Mouse (Mus musculus) liver, embryonic 13.5 days (tissue): ENCODE data around the gene Cemip. TPM values are rescaled to one million over a fixed set of nuclear protein-coding genes. Genes with fewer than 3 reads are reported as not detected.

ENCODE experiments used
- ATAC-seq: fragments of 200-750 bp; cut with Nextera tagmentation; 2 replicates; pipeline ENCODE4 v1.8.0; 2017; ENCODE audit warnings: low read depth, mild to moderate bottlenecking, moderate number of reproducible peaks, moderate library complexity
- DNase-seq: peaks from one replicate; pipeline ENCODE4 v3.0.0; 2022
- H3K27ac ChIP-seq: fragments of 300-500 bp; sonication (generic); 2 replicates; pipeline ENCODE4 v1.5.1; 2015; ENCODE audit warnings: moderate library complexity, mild to moderate bottlenecking, inconsistent platforms
- H3K27me3 ChIP-seq: fragments of 300-500 bp; sonication (generic); 2 replicates; pipeline ENCODE4 v1.6.1; 2015; ENCODE audit warnings: mild to moderate bottlenecking, inconsistent platforms
- H3K36me3 ChIP-seq: fragments of 300-500 bp; sonication (generic); 2 replicates; pipeline ENCODE4 v1.6.1; 2015; ENCODE audit warnings: mild to moderate bottlenecking, inconsistent platforms
- H3K4me1 ChIP-seq: fragments of 300-500 bp; sonication (generic); replicated peaks from 2 replicates; pipeline ENCODE4 v1.6.1; 2015; ENCODE audit warnings: inconsistent platforms
- H3K4me2 ChIP-seq: fragments of 300-500 bp; sonication (generic); 2 replicates; pipeline ENCODE4 v1.6.1; 2015; ENCODE audit warnings: inconsistent platforms, mild to moderate bottlenecking, moderate library complexity
- H3K4me3 ChIP-seq: fragments of 300-500 bp; sonication (generic); replicated peaks from 2 replicates; pipeline ENCODE4 v1.5.1; 2015; ENCODE audit warnings: mild to moderate bottlenecking, inconsistent platforms
- H3K9ac ChIP-seq: fragments of 300-500 bp; sonication (generic); 2 replicates; pipeline ENCODE4 v1.6.1; 2015; ENCODE audit warnings: mild to moderate bottlenecking, inconsistent platforms
- H3K9me3 ChIP-seq: fragments of 300-500 bp; sonication (generic); replicated peaks from 2 replicates; pipeline ENCODE4 v1.6.1; 2016; ENCODE audit warnings: inconsistent platforms
- WGBS: fragments of 180-500 bp; shearing (Covaris S2); methylation state at CpG from one replicate; pipeline ENCODE4 v1.1.7; 2015; ENCODE audit not compliant: insufficient replicate concordance; 5-methylcytosine and 5-hydroxymethylcytosine counted together
- polyA plus RNA-seq: library from polyadenylated mRNA; unstranded; fragments of >200 nt; fragmentation: Nextera tagmentation; extraction: Ambion mirVana; gene quantifications from 2 replicates; pipeline ENCODE4 v1.2.1, GENCODE M21; 2015

The Cemip gene
- polyA plus RNA-seq, 1 experiment from 2014 or later, result 0.02 TPM

- no peak for DNase-seq
- Histone ChIP-seq H3K27ac (no peak overlapping the region), H3K27me3 (no peaks in the 10 kb centered on the region), H3K4me1 (peaks cover 39% of the 10 kb centered on the region), H3K9ac (no peak overlapping the region), H3K4me3 (no peak overlapping the region), H3K4me2 (no peak overlapping the region), H3K9me3 (no peaks in the 10 kb centered on the region), H3K36me3 (peaks cover 18% of the 10 kb centered on the region)
- no peak for ATAC-seq
- 78% methylated on average over 7 of the region's 7 CpGs for WGBS
Observed at GRCm38 (mm10) chr7:84116621-84117542, 30.6 kb upstream of the Cemip start.

DNA sequence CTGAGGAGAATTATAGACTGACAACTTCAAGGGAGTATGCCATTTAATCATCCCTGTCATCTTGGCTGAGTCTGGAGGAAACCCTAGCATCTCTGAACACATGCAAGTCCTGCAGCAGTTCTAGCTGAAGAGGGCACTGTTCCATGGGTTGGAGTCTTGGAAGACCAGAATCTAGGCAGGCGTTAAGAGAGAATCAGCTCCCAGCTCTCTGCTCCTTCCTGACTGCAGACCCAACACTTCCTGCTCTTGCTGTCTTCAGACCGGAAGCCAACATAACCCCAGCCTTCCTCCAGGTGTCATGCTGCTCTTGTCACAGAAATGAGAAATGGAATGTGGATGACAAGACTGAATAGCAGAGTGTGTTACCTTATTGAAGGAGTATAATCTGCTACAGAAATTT lies 29.1 kb upstream of the Cemip start:
- DNase-seq (no peak), ATAC-seq (no peak)
- Histone ChIP-seq H3K4me1 (peaks cover 27% of the 10 kb centered on the region), H3K36me3 (peaks cover 22% of the 10 kb centered on the region), H3K9ac (no peak overlapping the region), H3K27me3 (no peaks in the 10 kb centered on the region), H3K27ac (no peak overlapping the region), H3K4me3 (no peak overlapping the region), H3K9me3 (no peaks in the 10 kb centered on the region), H3K4me2 (no peak overlapping the region)
- WGBS, result 47% methylated on average over 2 of the region's 2 CpGs

- no peak overlapping the region for H3K27ac ChIP-seq
- DNase-seq (no peak), ATAC-seq (no peak)
- H3K4me3 ChIP-seq, result no peak overlapping the region
- H3K4me2 ChIP-seq, result no peak overlapping the region
- WGBS, result 70% methylated on average over 3 of the region's 3 CpGs
- no peak overlapping the region for H3K9ac ChIP-seq
- no peaks in the 10 kb centered on the region for H3K9me3 ChIP-seq
- peaks cover 21% of the 10 kb centered on the region for H3K4me1 ChIP-seq
- H3K27me3 ChIP-seq, result no peaks in the 10 kb centered on the region
- H3K36me3 ChIP-seq, result peaks cover 27% of the 10 kb centered on the region
Observed at GRCm38 (mm10) chr7:84114775-84115174, 28.5 kb upstream of the Cemip start.

DNA sequence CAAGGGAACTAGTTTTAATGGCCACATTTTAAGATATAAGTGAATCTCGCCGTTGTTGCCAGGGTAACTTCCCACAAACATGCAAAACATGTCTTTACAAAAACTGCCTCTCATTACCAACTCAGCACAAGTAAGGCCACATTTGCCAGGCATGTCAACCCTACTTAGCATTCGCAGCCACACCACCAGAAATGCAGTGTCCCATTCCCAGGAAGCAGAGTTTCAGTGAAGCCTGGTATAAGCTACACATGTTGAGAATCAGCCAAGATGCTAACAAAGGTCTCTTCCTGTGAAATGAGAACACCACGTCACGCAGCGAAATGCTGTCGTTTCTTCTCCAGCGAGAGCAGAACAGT lies 26.7 kb upstream of the Cemip start:
- H3K4me2 ChIP-seq, result no peak overlapping the region

DNA sequence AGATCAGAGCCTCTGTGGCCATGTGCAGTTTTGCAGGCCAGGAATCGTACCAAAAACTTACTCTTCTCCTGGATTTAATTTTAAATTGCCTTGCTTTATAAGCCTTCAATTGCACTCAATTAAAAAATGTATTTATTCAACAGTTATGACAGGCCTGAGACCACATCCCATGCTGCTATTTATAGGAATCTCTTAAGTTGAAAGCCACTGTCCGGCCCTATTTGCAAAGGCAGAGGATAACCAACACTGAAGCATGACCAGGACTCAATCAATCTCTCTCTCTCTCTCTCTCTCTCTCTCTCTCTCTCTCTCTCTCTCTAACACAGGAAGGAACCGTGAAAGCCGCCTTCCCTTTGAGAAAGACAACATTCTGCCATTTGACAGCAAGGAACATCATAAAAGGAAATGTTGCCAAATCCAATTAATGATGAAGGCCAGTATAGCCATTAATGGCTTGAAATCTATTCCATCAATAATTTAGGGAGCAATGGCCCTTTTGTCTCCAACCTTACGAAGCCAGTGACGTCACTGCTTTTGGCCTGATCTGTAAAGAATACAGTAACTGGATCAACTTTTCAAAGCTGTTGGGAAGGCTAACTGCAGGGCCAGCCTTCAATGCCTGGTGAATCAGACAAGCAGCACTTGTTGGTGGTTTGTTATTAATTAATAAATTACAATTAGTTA lies 26.2 kb upstream of the Cemip start:
- WGBS, result 72% methylated on average over 6 of the region's 6 CpGs
- peaks cover 33% of the 10 kb centered on the region for H3K36me3 ChIP-seq

More for the DNA sequence above, 26.7 kb upstream of the Cemip start:
- Histone ChIP-seq H3K9ac (no peak overlapping the region), H3K4me1 (0 out of 2 replicates have a peak, but pooled peaks cover 6% of the 10 kb centered on the region), H3K9me3 (no peaks in the 10 kb centered on the region), H3K27ac (no peak overlapping the region), H3K27me3 (no peaks in the 10 kb centered on the region), H3K4me3 (no peak overlapping the region), H3K36me3 (peaks cover 33% of the 10 kb centered on the region)
- DNase-seq (no peak), ATAC-seq (no peak)
- WGBS, result 85% methylated on average over 8 of the region's 8 CpGs

GRCm38 (mm10) chr7:84111716-84112350 lies 25.5 kb upstream of the Cemip start:
- no peak overlapping the region for H3K4me2 ChIP-seq
- DNase-seq (no peak), ATAC-seq (no peak)
- WGBS, result 69% methylated on average over 10 of the region's 10 CpGs
- H3K9me3 ChIP-seq, result no peaks in the 10 kb centered on the region
- no peak overlapping the region for H3K27ac ChIP-seq
- no peaks in the 10 kb centered on the region for H3K27me3 ChIP-seq
- H3K4me1 ChIP-seq, result 0 out of 2 replicates have a peak, but pooled peaks cover 6% of the 10 kb centered on the region
- H3K4me3 ChIP-seq, result no peak overlapping the region
- peaks cover 33% of the 10 kb centered on the region for H3K36me3 ChIP-seq
- H3K9ac ChIP-seq, result no peak overlapping the region

More for the DNA sequence above, 26.2 kb upstream of the Cemip start:
- DNase-seq (no peak), ATAC-seq (no peak)
- Histone ChIP-seq H3K27me3 (no peaks in the 10 kb centered on the region), H3K9me3 (no peaks in the 10 kb centered on the region), H3K27ac (no peak overlapping the region), H3K9ac (no peak overlapping the region), H3K4me3 (no peak overlapping the region), H3K4me2 (no peak overlapping the region), H3K4me1 (0 out of 2 replicates have a peak, but pooled peaks cover 6% of the 10 kb centered on the region)

- no peak overlapping the region for H3K27ac ChIP-seq
- H3K9ac ChIP-seq, result no peak overlapping the region
- 85% methylated on average over 1 of the region's 1 CpGs for WGBS
- no peaks in the 10 kb centered on the region for H3K9me3 ChIP-seq
- H3K27me3 ChIP-seq, result no peaks in the 10 kb centered on the region
- peaks cover 15% of the 10 kb centered on the region for H3K36me3 ChIP-seq
- H3K4me1 ChIP-seq, result 0 out of 2 replicates have a peak, but pooled peaks cover 3% of the 10 kb centered on the region
- H3K4me2 ChIP-seq, result no peak overlapping the region
- ATAC-seq (no peak), DNase-seq (no peak)
- H3K4me3 ChIP-seq, result no peak overlapping the region
Observed at GRCm38 (mm10) chr7:84106942-84107341, 20.6 kb upstream of the Cemip start.

- no peaks in the 10 kb centered on the region for H3K27me3 ChIP-seq
- H3K36me3 ChIP-seq, result no peaks in the 10 kb centered on the region
- no peaks in the 10 kb centered on the region for H3K4me1 ChIP-seq
- H3K27ac ChIP-seq, result no peak overlapping the region
- H3K4me2 ChIP-seq, result no peak overlapping the region
- ATAC-seq, result no peak
- no peak overlapping the region for H3K4me3 ChIP-seq
- no peak overlapping the region for H3K9ac ChIP-seq
- DNase-seq, result no peak
- 80% methylated on average over 1 of the region's 1 CpGs for WGBS
- no peaks in the 10 kb centered on the region for H3K9me3 ChIP-seq
Observed at GRCm38 (mm10) chr7:84102589-84102988, 16.3 kb upstream of the Cemip start.

DNA sequence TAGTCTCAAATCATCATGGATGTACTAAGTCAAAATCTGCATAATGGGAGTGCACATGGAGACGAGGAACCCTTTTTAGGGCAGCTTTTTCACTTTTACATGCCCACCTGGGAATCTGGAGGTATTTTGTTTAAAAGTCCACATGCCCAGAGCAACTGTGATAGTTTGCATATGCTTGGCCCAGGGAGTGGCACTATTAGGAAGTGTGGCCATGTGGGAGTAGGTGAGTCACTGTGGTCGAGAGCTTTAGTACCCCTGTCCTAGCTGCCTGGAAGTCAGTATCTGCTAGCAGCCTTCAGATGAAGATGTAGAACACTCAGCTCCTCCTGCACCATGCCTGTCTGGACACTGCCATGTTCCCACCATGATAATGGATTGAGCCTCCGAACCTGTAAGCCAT lies 14.4 kb upstream of the Cemip start:
- Histone ChIP-seq H3K4me1 (no peaks in the 10 kb centered on the region), H3K9me3 (no peaks in the 10 kb centered on the region), H3K27me3 (no peaks in the 10 kb centered on the region), H3K9ac (no peak overlapping the region), H3K4me2 (no peak overlapping the region), H3K4me3 (no peak overlapping the region), H3K27ac (no peak overlapping the region), H3K36me3 (no peaks in the 10 kb centered on the region)
- no peak for DNase-seq
- ATAC-seq, result no peak
- WGBS, result 53% methylated on average over 3 of the region's 3 CpGs

DNA sequence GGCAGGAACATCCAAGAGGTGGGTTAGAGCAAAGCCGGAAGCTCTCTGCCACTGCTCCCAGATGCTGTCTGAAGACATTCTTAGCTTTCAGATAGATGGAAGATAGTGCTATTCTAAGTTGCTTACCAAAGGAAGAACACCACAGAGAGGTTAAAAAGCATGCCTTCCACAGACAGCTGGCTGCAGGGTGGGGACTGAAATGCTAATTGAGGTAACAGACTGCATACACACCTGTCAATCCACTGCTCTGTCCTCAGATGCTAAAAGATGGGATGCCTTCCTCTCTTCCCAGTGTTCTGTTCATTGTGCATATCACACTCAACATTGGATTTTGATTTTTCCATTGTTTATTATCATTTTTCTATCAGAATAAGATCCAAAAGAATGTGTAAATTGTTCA lies 11.8 kb upstream of the Cemip start:
- Histone ChIP-seq H3K4me2 (no peak overlapping the region), H3K36me3 (no peaks in the 10 kb centered on the region), H3K9me3 (no peaks in the 10 kb centered on the region), H3K9ac (no peak overlapping the region), H3K27ac (no peak overlapping the region), H3K4me1 (no peaks in the 10 kb centered on the region), H3K27me3 (no peaks in the 10 kb centered on the region), H3K4me3 (no peak overlapping the region)
- DNase-seq (no peak), ATAC-seq (no peak)
- WGBS, result 76% methylated on average over 1 of the region's 1 CpGs

- 51% methylated on average over 6 of the region's 6 CpGs for WGBS
- Histone ChIP-seq H3K27me3 (no peaks in the 10 kb centered on the region), H3K4me1 (no peaks in the 10 kb centered on the region), H3K9ac (no peak overlapping the region), H3K9me3 (no peaks in the 10 kb centered on the region), H3K36me3 (no peaks in the 10 kb centered on the region), H3K4me2 (no peak overlapping the region), H3K27ac (no peak overlapping the region), H3K4me3 (no peak overlapping the region)
- DNase-seq (no peak), ATAC-seq (no peak)
Observed at GRCm38 (mm10) chr7:84096501-84096900, 10.2 kb upstream of the Cemip start.
